Mouse (Mus musculus): ENCODE measurements at regions not wholly inside any gene's neighbourhood (a gene's known extent, or its start where the extent isn't known, plus 50 kb on each side); places are given as distances from the start of the nearest gene placed in this dataset.

DNA sequence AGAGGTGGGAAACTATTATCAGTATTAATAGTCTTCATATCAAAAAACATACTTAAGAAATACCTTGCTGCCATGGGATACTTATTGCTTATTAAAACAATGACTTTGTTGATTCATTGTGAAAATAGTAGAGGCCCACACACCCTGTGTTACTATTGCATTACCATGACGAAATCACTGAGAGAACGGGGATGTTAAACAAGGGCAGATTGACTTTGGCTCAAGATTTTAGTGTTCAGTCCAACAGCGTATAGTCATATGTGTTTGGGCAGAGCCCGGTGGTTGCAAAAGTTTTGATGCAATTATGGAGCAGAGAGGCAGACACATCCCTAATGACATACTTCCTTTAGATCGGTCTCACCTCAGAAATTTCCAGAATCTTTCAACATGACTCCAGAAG is 344.2 kb upstream of the Flrt2 start:
- TF ChIP-seq SRF (IDR thresholded peaks at IDR 0.05; ENCODE audit: control insufficient read depth, insufficient read length, low read depth), result no peak
- no peak for TF ChIP-seq POLR2A (IDR thresholded peaks at IDR 0.05; ENCODE audit: insufficient read length, low read depth)
- TF ChIP-seq CEBPB (IDR thresholded peaks at IDR 0.05; ENCODE audit: insufficient read depth, poor library complexity, severe bottlenecking), result no peak
- TF ChIP-seq POLR2AphosphoS2 (IDR thresholded peaks at IDR 0.05; ENCODE audit: insufficient read length, low read depth), result no peak
- TF ChIP-seq MYOG (IDR thresholded peaks at IDR 0.05; ENCODE audit: control insufficient read depth in 1 of 3, insufficient read depth in 1 of 3, insufficient read length in 2 of 3, low read depth in 2 of 3), result no peak
